Mouse (Mus musculus): Measurements from ENCODE around the gene Slc12a5.

DNA sequence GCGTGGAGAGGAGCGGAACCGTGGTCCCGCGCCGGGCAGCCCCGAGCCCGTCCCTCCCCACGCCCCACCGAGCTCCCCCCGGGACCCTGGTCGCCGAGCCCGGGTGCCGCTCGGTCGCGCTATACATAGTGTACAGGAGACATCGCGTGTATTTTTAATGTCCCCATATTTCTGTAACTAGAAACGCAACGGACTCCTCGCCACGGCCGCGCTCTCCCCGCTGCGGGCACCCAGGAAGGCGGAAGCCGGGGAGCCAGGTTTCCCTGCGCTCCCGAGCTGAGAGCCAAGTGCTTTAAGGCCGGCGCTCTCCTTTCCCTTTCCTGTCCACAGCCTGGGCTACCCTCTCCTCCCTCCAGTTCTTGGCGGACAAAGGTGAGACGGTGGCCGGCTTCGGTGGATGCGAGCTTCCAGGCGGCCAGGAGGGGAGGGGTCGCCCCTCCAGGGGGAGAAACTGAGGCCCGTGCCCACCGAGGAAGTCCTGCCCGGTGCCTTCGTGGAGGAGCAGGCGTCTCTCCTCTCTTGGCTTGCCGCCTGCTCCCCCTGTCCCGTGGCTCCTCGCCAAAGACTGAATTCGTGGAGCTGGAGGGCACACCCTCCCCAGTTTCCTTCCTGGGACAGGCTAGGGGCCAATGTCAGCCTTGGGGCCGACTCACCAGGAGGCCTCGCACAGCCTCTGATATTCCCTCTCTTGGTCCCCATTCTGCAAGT lies 37.3 kb downstream of the Slc12a5 start:
- TF ChIP-seq CTCF (IDR thresholded peaks at IDR 0.05; ENCODE audit: control insufficient read depth, insufficient read depth, insufficient replicate concordance, low read depth, low read length) (no peak), POLR2A (IDR thresholded peaks at IDR 0.05; ENCODE audit: control insufficient read depth, low read depth, low read length) (no peak)

All from testis, adult 2 months (tissue).